Mouse (Mus musculus) heart, embryonic 11.5 days (tissue): ENCODE results near the gene Unc45b. TPM values are rescaled to one million over a fixed set of nuclear protein-coding genes. Genes with fewer than 3 reads are reported as not detected.
"Not testable (repeated sequence)": the region's sequence is repeated elsewhere in the genome, so short reads cannot be mapped to it uniquely, and the experiment has no call there.

Experiments
- ATAC-seq: fragments of 200-750 bp; cut with Nextera tagmentation; replicated peaks from 2 replicates; pipeline ENCODE4 v1.8.0; 2017; ENCODE audit warnings: moderate library complexity; ENCODE audit not compliant: insufficient number of reproducible peaks, low FRiP score, low TSS enrichment
- H3K27ac ChIP-seq: fragments of 300-500 bp; sonication (generic); 2 replicates; pipeline ENCODE4 v1.5.1; 2014; ENCODE audit warnings: mild to moderate bottlenecking, low read depth, low read length
- H3K27me3 ChIP-seq: fragments of 300-500 bp; sonication (generic); 2 replicates; pipeline ENCODE4 v1.6.1; 2014; ENCODE audit warnings: mild to moderate bottlenecking, low read length, mixed read lengths; ENCODE audit not compliant: control insufficient read depth, insufficient read depth
- H3K36me3 ChIP-seq: fragments of 300-500 bp; sonication (generic); 2 replicates; pipeline ENCODE4 v1.6.1; 2014; ENCODE audit warnings: mild to moderate bottlenecking, low read length, moderate library complexity, mixed read lengths; ENCODE audit not compliant: control insufficient read depth, insufficient read depth
- H3K4me1 ChIP-seq: fragments of 300-500 bp; sonication (generic); 2 replicates; pipeline ENCODE4 v1.6.1; 2014; ENCODE audit warnings: low read length; ENCODE audit not compliant: control insufficient read depth, insufficient read depth
- H3K4me2 ChIP-seq: fragments of 300-500 bp; sonication (generic); 2 replicates; pipeline ENCODE4 v1.6.1; 2014; ENCODE audit warnings: mild to moderate bottlenecking, moderate library complexity
- H3K4me3 ChIP-seq: fragments of 300-500 bp; sonication (generic); 2 replicates; pipeline ENCODE4 v1.5.1; 2014; ENCODE audit warnings: low read depth, low read length
- H3K9ac ChIP-seq: fragments of 300-500 bp; sonication (generic); 2 replicates; pipeline ENCODE4 v1.6.1; 2014; ENCODE audit warnings: mild to moderate bottlenecking, low read depth, low read length, moderate library complexity
- H3K9me3 ChIP-seq: fragments of 300-500 bp; sonication (generic); replicated peaks from 2 replicates; pipeline ENCODE4 v1.6.1; 2016; ENCODE audit warnings: low read length; ENCODE audit not compliant: control insufficient read depth
- WGBS: fragments of 180-500 bp; shearing (Covaris S2); extraction: QIAGEN DNeasy Blood & Tissue Kit; methylation state at CpG from one replicate; pipeline ENCODE4 v1.1.7; 2014; ENCODE audit not compliant: insufficient replicate concordance; 5-methylcytosine and 5-hydroxymethylcytosine counted together
- polyA plus RNA-seq: library from polyadenylated mRNA; unstranded; fragments of >200 nt; fragmentation: Nextera tagmentation; extraction: Ambion mirVana; gene quantifications from 2 replicates; pipeline ENCODE4 v1.2.1, GENCODE M21; 2014

Unc45b gene
- polyA plus RNA-seq, 1 experiment from 2014 or later: 174 TPM

DNA sequence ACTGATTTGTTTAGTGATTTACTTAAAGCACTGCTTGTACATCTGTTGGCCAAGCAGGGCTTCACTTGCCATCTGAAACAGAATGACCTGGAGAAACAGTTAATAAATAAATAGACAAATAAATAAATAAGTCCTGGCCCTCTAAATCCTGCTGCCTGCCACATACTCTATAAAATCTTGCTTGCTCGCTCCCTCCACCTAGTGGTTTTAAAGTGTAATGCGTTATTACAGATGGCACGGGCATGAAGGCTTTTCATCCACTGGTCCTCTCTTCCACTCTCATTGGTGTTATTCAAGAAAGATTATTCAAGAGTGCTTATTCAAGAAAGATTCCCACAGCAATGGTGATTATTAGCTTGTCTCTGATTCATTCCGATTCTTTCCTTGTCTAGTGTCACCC is 49.3 kb downstream of the Unc45b start:
- Histone ChIP-seq H3K9ac (no peak overlapping the region), H3K4me3 (no peak overlapping the region), H3K27me3 (peaks cover 4% of the 10 kb centered on the region; the same call in 1 of the 2 replicates), H3K36me3 (no peaks in the 10 kb centered on the region), H3K4me1 (no peaks in the 10 kb centered on the region), H3K4me2 (no peak overlapping the region), H3K9me3 (no peaks in the 10 kb centered on the region), H3K27ac (no peak overlapping the region)
- ATAC-seq: no peak
- WGBS: 9% methylated on average over 4 of the region's 4 CpGs

DNA sequence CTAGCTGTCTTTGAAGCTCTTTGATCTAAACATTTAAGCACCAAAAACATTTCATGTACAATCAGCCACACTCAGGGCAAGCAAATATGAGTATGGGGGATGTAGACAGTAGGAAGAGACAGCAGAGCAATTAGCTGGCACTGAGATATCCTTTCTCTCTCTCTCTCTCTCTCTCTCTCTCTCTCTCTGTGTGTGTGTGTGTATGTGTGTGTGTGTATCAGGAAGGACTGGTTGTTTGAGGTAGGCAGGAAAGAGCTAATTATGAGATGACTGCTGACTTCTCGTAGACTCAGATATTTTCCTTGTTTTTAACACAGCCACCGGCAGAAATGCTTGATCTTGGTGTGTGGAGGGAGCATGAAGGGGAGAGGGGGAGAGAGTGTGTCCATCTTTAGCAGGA is 51.4 kb downstream of the Unc45b start:
- Histone ChIP-seq H3K27ac (no peak overlapping the region), H3K36me3 (no peaks in the 10 kb centered on the region), H3K4me2 (no peak overlapping the region), H3K9ac (no peak overlapping the region), H3K4me1 (no peaks in the 10 kb centered on the region), H3K9me3 (no peaks in the 10 kb centered on the region), H3K27me3 (peaks cover 6% of the 10 kb centered on the region; the same call in 1 of the 2 replicates), H3K4me3 (no peak overlapping the region)
- ATAC-seq: no peak
- 56% methylated on average over 2 of the region's 2 CpGs for WGBS

DNA sequence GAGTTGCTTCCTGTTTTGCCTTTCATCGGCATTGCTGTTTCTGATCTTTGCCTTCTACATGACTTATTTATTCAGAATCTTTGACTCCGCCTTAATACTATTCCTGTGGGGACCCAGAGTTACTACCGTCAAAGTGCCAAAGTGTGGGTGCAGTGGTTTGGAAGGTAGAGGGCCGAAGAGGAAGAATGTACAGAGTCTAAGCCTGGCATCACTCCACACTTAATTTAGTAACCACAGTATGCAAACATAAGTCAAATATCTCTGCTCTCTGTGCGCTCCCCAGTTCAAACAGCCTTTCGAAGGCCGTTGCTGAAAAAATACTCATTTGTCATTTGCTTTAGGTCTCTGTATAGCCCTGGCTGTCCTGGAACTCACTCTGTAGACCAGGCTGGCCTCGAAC is 51.9 kb downstream of the Unc45b start:
- H3K9me3 ChIP-seq: no peaks in the 10 kb centered on the region
- no peaks in the 10 kb centered on the region for H3K4me1 ChIP-seq
- peaks cover 6% of the 10 kb centered on the region; the same call in 1 of the 2 replicates for H3K27me3 ChIP-seq
- H3K36me3 ChIP-seq: no peaks in the 10 kb centered on the region
- no peak overlapping the region for H3K4me3 ChIP-seq
- no peak overlapping the region for H3K9ac ChIP-seq
- H3K4me2 ChIP-seq: no peak overlapping the region
- no peak overlapping the region for H3K27ac ChIP-seq
- no peak for ATAC-seq
- WGBS: 83% methylated on average over 8 of the region's 8 CpGs

DNA sequence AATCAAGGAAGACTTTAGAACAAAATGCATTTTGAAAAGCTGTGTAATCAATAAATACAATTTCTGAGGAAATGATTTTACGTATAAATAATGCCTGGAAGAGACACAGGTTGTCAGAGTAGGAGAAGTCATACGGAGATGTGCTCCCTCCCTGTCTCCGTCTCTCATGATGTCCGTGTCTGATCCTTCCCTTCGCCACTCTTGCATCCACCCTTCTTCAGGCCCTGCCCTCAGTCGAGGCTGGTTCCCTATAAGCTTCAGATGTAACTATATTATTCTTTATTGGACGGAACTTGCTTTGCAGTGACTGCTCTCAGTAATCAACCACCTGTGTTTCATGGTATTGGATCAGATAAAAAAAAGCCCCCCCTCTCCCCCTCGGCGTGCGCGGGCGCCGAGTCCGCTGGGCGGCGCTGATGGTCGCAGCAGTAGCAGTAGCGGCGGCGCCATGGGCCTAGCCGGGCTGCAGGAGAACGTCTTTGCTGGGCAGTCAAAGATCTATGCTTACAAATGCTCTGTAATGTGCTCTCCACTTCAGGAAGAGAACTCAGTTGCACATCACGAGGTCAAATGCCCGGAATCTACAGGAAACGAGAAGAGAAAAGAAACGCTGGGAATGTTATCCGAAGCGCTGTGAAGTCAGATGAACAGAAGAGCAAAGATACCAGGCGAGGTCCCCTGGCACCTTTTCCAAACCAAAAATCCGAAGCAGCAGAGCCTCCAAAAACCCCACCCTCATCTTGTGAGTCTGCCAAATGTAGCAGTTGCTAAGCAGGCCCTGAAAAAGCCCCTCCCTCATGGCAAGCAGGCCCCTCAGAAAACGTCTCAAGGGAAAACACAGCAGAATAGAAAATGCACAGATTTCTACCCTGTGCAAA is 60.6 kb downstream of the Unc45b start:
- Histone ChIP-seq H3K27ac (no peak overlapping the region), H3K4me2 (peak overlapping the region; percentile 62), H3K36me3 (no peaks in the 10 kb centered on the region), H3K9ac (peak overlapping the region; percentile 31; the same call in 1 of the 2 replicates), H3K4me3 (peak overlapping the region; percentile 25), H3K9me3 (no peaks in the 10 kb centered on the region), H3K4me1 (peaks cover 4% of the 10 kb centered on the region; the same call in 1 of the 2 replicates), H3K27me3 (no peaks in the 10 kb centered on the region)
- WGBS: 8% methylated on average over 31 of the region's 31 CpGs
- ATAC-seq: no peak

DNA sequence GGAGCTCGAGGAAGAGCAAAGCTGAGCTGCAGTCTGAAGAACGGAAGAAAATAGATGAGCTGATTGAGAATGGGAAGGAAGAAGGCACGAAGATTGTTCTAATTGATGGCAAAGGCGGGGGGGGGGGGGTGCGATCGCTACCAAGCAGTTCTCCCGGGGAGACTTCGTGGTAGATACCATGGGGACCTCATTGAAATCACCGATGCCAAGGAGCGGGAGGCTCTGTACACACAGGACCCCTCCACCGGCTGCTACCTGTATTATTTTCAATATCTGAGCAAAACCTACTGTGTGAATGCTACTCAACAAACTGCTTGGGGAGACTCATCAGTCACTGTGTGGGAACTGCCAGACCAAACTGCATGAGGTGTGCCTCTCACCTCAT is 61.2 kb downstream of the Unc45b start:
- WGBS: 67% methylated on average over 11 of the region's 11 CpGs
- Histone ChIP-seq H3K4me3 (no peak overlapping the region), H3K27ac (no peak overlapping the region), H3K36me3 (no peaks in the 10 kb centered on the region), H3K4me1 (peaks cover 4% of the 10 kb centered on the region; the same call in 1 of the 2 replicates), H3K9me3 (no peaks in the 10 kb centered on the region), H3K9ac (no peak overlapping the region), H3K4me2 (peak overlapping the region; percentile 62), H3K27me3 (no peaks in the 10 kb centered on the region)
- no peak for ATAC-seq

DNA sequence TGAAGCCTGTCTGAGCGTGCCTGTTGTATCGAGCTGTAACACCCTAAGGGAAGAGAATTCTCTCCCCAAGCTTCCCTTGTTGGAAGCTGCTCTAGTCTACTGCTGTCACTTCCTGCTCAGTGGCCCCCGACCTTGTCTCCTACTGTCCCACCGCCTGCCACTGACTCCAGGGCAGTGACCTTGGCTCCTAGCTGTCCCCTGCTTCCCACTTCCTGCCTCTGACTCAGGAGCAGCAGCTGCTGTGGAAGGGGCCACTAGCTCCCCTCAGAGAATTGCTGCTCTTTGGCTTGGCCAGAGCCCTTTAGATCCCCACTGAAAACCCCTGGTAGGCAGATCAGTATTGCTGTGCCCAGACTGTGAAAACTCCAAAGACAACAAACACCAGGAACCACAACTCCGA is 63.6 kb downstream of the Unc45b start:
- H3K4me1 ChIP-seq: peaks cover 4% of the 10 kb centered on the region; the same call in 1 of the 2 replicates
- no peak overlapping the region for H3K9ac ChIP-seq
- peaks cover 2% of the 10 kb centered on the region; the same call in 1 of the 2 replicates for H3K36me3 ChIP-seq
- no peak overlapping the region for H3K4me3 ChIP-seq
- no peak for ATAC-seq
- no peaks in the 10 kb centered on the region for H3K9me3 ChIP-seq
- WGBS: 25% methylated on average over 5 of the region's 5 CpGs
- H3K4me2 ChIP-seq: no peak overlapping the region
- H3K27ac ChIP-seq: no peak overlapping the region
- no peaks in the 10 kb centered on the region for H3K27me3 ChIP-seq

DNA sequence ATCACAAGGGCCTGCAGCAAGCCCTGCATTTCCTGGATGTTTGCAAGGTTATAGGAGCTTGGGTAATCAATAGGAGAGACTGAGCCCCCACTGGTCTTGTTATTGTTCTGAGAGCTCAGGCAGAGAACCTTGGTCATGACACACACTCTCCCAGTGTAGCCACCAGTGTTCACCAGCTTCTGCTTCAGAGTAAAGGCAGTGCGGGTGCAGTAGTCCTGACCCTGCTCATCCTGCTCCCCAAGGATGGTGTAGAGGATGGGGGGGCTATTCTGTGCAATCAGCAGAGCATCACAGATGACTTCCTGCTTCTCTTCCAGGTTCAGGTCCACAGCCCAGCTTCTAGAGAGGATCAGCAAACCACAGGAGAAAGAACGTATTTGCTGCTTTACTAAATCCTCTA is 72.1 kb downstream of the Unc45b start:
- not testable (repeated sequence) for ATAC-seq, H3K36me3 ChIP-seq, H3K9me3 ChIP-seq, H3K4me1 ChIP-seq, H3K4me2 ChIP-seq, H3K27me3 ChIP-seq, H3K27ac ChIP-seq, H3K9ac ChIP-seq, H3K4me3 ChIP-seq
- 79% methylated on average over 2 of the region's 2 CpGs for WGBS

DNA sequence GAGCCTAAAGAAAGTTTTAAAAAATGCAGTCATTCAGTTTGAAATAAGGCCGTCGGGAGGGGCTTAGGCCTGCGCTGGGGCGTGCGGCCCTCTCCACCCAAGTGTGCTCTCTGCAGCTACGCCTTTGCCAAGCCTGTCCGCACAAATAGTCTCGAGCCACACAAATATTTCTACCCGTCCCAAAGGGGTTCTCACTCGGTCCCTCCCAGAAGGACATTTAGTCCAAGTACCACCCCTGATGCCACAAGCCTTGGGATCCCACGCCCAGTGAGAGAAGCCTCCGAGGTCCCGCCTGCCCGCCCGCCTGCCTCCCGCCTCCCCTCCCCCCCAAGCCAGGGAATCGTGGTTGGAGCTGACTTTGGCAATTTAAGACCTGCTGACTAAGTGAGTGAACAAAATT is 72.8 kb downstream of the Unc45b start:
- H3K4me1 ChIP-seq: no peaks in the 10 kb centered on the region
- WGBS: 78% methylated on average over 17 of the region's 17 CpGs
- no peak overlapping the region for H3K9ac ChIP-seq
- 0 out of 2 replicates have a peak, but pooled peaks cover 3% of the 10 kb centered on the region for H3K9me3 ChIP-seq
- no peak overlapping the region for H3K27ac ChIP-seq
- no peaks in the 10 kb centered on the region for H3K27me3 ChIP-seq
- no peak overlapping the region for H3K4me3 ChIP-seq
- ATAC-seq: no peak
- H3K4me2 ChIP-seq: no peak overlapping the region
- peaks cover 6% of the 10 kb centered on the region for H3K36me3 ChIP-seq
